Mouse (Mus musculus): ENCODE results near the gene Tnfaip1. TPM values are rescaled to one million over a fixed set of nuclear protein-coding genes. Genes with fewer than 3 reads are reported as not detected.

The Tnfaip1 gene
- total and polyA plus RNA-seq, 2 experiments from 2014 or later = 38.2 to 59.1 TPM

DNA sequence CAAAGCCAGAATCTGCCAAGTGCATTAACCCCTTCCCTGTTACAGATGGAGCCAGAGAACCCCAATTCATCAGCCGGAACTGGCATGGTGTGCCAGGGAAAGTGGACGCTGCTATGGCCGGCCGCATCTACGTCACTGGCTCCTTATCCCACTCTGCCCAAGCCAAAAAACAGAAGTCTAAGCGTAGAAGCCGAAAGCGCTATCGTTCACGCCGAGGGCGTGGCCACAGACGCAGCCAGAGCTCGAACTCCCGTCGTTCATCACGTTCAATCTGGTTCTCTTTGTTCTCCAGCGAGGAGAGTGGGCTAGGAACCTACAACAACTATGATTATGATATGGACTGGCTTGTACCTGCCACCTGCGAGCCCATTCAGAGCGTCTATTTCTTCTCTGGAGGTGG is 34.6 kb downstream of the Tnfaip1 start:
- H3K27me3 ChIP-seq (ENCODE audit: insufficient read depth, low read length) = no peaks in the 10 kb centered on the region
- no peak overlapping the region for H3K9ac ChIP-seq (replicated peaks; ENCODE audit: low read length, poor library complexity, severe bottlenecking)
- H3K27ac ChIP-seq (ENCODE audit: low read depth, low read length) = no peak overlapping the region
- DNase-seq (ENCODE audit: low spot score) (no peak), ATAC-seq (ENCODE audit: low FRiP score) (no peak)
- H3K9me3 ChIP-seq (ENCODE audit: low read length) = no peaks in the 10 kb centered on the region
- no peaks in the 10 kb centered on the region for H3K4me1 ChIP-seq (ENCODE audit: insufficient read depth, low read length)
- H3K4me3 ChIP-seq (ENCODE audit: low read depth, low read length) = no peak overlapping the region
- H3K36me3 ChIP-seq (ENCODE audit: insufficient read depth, low read length) = peaks cover 9% of the 10 kb centered on the region; the same call in 1 of the 2 replicates
- no peak overlapping the region for H3K4me2 ChIP-seq (ENCODE audit: low read depth, low read length, poor library complexity, severe bottlenecking)
- 86% methylated on average over 20 of the region's 20 CpGs for WGBS
- no peak for TF ChIP-seq CTCF (IDR thresholded peaks at IDR 0.05)

DNA sequence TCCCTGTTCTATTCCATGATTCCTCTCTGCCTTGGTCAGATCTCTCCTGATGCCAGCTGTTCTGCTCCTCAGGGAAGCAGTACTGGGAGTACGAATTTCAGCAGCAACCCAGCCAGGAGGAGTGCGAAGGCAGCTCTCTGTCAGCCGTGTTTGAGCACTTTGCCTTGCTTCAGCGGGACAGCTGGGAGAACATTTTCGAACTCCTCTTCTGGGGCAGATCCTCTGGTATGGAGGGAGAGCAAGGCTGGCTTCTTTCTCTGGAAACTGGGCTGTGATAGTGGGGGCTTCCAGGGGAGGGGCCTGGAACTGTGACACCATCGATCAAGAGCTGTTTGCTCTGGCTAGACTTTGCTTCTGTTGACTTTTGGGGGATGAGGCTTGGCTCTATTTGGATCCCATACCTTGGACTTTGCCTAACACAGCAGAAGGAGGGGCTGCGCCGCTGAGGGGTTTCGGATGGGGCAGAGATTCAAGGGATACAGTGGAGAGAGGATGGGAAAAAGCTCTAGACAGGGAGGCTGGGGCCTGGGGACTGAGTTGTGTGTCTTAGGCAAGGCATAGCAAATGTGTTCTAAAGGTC is 35.4 kb downstream of the Tnfaip1 start:
- Histone ChIP-seq H3K27me3 (ENCODE audit: insufficient read depth, low read length) (no peaks in the 10 kb centered on the region), H3K36me3 (ENCODE audit: insufficient read depth, low read length) (peaks cover under 1% of the 10 kb centered on the region; the same call in 1 of the 2 replicates), H3K4me2 (ENCODE audit: low read depth, low read length, poor library complexity, severe bottlenecking) (peak overlapping the region; percentile 6; the same call in 1 of the 2 replicates), H3K9me3 (ENCODE audit: low read length) (no peaks in the 10 kb centered on the region), H3K9ac (replicated peaks; ENCODE audit: low read length, poor library complexity, severe bottlenecking) (no peak overlapping the region), H3K4me3 (ENCODE audit: low read depth, low read length) (peak overlapping the region; percentile 2; the same call in 1 of the 2 replicates), H3K4me1 (ENCODE audit: insufficient read depth, low read length) (peaks cover 3% of the 10 kb centered on the region; the same call in 1 of the 2 replicates), H3K27ac (ENCODE audit: low read depth, low read length) (no peak overlapping the region)
- no peak for TF ChIP-seq CTCF (IDR thresholded peaks at IDR 0.05)
- WGBS = 76% methylated on average over 9 of the region's 9 CpGs
- DNase-seq (ENCODE audit: low spot score) (no peak), ATAC-seq (ENCODE audit: low FRiP score) (no peak)

DNA sequence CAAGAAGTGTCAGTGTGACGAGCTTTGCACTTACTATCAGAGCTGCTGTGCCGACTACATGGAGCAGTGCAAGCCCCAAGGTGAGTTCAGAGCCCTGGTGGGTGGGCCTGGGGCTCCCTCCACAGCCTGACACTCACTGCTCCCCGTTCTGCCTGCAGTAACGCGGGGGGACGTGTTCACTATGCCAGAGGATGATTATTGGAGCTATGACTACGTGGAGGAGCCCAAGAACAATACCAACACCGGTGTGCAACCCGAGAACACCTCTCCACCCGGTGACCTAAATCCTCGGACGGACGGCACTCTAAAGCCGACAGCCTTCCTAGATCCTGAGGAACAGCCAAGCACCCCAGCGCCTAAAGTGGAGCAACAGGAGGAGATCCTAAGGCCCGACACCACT is 36.6 kb downstream of the Tnfaip1 start:
- ATAC-seq (ENCODE audit: low FRiP score) = no peak
- DNase-seq (ENCODE audit: low spot score) = no peak
- Histone ChIP-seq H3K4me2 (ENCODE audit: low read depth, low read length, poor library complexity, severe bottlenecking) (no peak overlapping the region), H3K27ac (ENCODE audit: low read depth, low read length) (no peak overlapping the region), H3K36me3 (ENCODE audit: insufficient read depth, low read length) (no peaks in the 10 kb centered on the region), H3K4me3 (ENCODE audit: low read depth, low read length) (0 out of 2 replicates have a peak overlapping the region, but pooled peaks have one; percentile 3), H3K9me3 (ENCODE audit: low read length) (no peaks in the 10 kb centered on the region), H3K9ac (replicated peaks; ENCODE audit: low read length, poor library complexity, severe bottlenecking) (no peak overlapping the region), H3K4me1 (ENCODE audit: insufficient read depth, low read length) (peaks cover 5% of the 10 kb centered on the region; the same call in 1 of the 2 replicates), H3K27me3 (ENCODE audit: insufficient read depth, low read length) (no peaks in the 10 kb centered on the region)
- no peak for TF ChIP-seq CTCF (IDR thresholded peaks at IDR 0.05)
- WGBS = 43% methylated on average over 16 of the region's 16 CpGs

DNA sequence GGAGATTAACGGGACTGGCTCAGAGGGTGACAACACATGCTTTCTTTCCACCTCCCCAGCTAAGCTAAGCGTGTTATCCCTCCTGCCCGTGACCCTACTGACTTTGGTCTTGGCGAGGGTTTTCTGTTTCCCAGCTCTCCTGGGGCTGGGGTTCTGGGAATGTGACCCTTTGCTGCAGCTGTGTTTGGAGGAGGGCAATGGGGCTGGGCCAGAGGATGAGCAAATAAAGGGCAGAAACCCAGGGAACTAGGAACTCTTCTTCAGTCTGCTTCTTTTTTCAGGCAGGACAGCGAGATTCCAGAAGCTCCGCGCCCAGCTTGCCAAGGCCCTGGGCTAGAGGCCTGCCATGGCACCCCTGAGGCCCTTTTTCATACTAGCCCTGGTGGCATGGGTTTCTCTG is 37.1 kb downstream of the Tnfaip1 start, which contains the start of gene Vtn:
TSS of gene Vtn (plus strand) at position 88 of the 400 bp plus-strand sequence.
- no peak for ATAC-seq (ENCODE audit: low FRiP score)
- Histone ChIP-seq H3K9ac (replicated peaks; ENCODE audit: low read length, poor library complexity, severe bottlenecking) (peak within 1 kb of the TSS; percentile 83), H3K36me3 (ENCODE audit: insufficient read depth, low read length) (no peaks in the 10 kb centered on the region), H3K4me2 (ENCODE audit: low read depth, low read length, poor library complexity, severe bottlenecking) (peak within 1 kb of the TSS; percentile 76), H3K9me3 (ENCODE audit: low read length) (no peaks in the 10 kb centered on the region), H3K27me3 (ENCODE audit: insufficient read depth, low read length) (no peaks in the 10 kb centered on the region), H3K4me3 (ENCODE audit: low read depth, low read length) (peak within 1 kb of the TSS; percentile 78), H3K4me1 (ENCODE audit: insufficient read depth, low read length) (peaks cover 5% of the 10 kb centered on the region; the same call in 1 of the 2 replicates), H3K27ac (ENCODE audit: low read depth, low read length) (peak within 1 kb of the TSS; percentile 94)
- no peak for DNase-seq (ENCODE audit: low spot score)
- TF ChIP-seq CTCF (IDR thresholded peaks at IDR 0.05) = no peak
- WGBS = 43% methylated on average over 7 of the region's 7 CpGs

GRCm38 (mm10) chr11:78497544-78498522 is 38.3 kb downstream of the Tnfaip1 start, which contains the start of gene Sarm1:
Gene Sarm1 (minus strand): TSS chr11:78497754.
- WGBS = 3% methylated on average over 35 of the region's 36 CpGs
- Histone ChIP-seq H3K27me3 (ENCODE audit: insufficient read depth, low read length) (no peaks in the 10 kb centered on the region), H3K9me3 (ENCODE audit: low read length) (no peaks in the 10 kb centered on the region), H3K4me3 (ENCODE audit: low read depth, low read length) (peak within 1 kb of the TSS; percentile 78), H3K9ac (replicated peaks; ENCODE audit: low read length, poor library complexity, severe bottlenecking) (peak within 1 kb of the TSS; percentile 83), H3K4me2 (ENCODE audit: low read depth, low read length, poor library complexity, severe bottlenecking) (peak within 1 kb of the TSS; percentile 76), H3K27ac (ENCODE audit: low read depth, low read length) (peak within 1 kb of the TSS; percentile 94), H3K4me1 (ENCODE audit: insufficient read depth, low read length) (peaks cover 5% of the 10 kb centered on the region; the same call in 1 of the 2 replicates), H3K36me3 (ENCODE audit: insufficient read depth, low read length) (no peaks in the 10 kb centered on the region)
- TF ChIP-seq CTCF (IDR thresholded peaks at IDR 0.05) = peak; percentile 32
- DNase-seq (ENCODE audit: low spot score) (peak; percentile 98), ATAC-seq (ENCODE audit: low FRiP score) (peak; percentile 95)
